Mouse (Mus musculus): Measurements from ENCODE around the gene Mrpl34. TPM values are rescaled to one million over a fixed set of nuclear protein-coding genes. Genes with fewer than 3 reads are reported as not detected.

Gene Mrpl34
- total RNA-seq, 2 experiments from 2014 or later = 67.1 to 72.5 TPM

- peak; percentile 78 to 92 for DNase-seq (ENCODE audit: extremely low spot score in 1 of 2, low spot score in 2 of 2)
- intact Hi-C loops (cut with DNase I) = no loop called here
Observed at GRCm38 (mm10) chr8:71485142-71486135, 20.7 kb downstream of the Mrpl34 start, which contains the start of gene Ano8. Gene Ano8 (minus strand): TSS chr8:71485963.

- intact Hi-C loops (cut with DNase I) = no loop called here
- DNase-seq (ENCODE audit: extremely low spot score in 1 of 2, low spot score in 2 of 2) = no peak
Observed at GRCm38 (mm10) chr8:71486136-71486529, 21.4 kb downstream of the Mrpl34 start.

GRCm38 (mm10) chr8:71487691-71488445 is 23.1 kb downstream of the Mrpl34 start, which contains the start of gene Gtpbp3:
Gene Gtpbp3 (plus strand): TSS chr8:71488103.
- peak; percentile 73 to 88 for DNase-seq (ENCODE audit: extremely low spot score in 1 of 2, low spot score in 2 of 2)
- intact Hi-C loops (cut with DNase I) = no loop called here

- intact Hi-C loops (cut with DNase I) = no loop called here
- peak; percentile 87 to 94 for DNase-seq (ENCODE audit: extremely low spot score in 1 of 2, low spot score in 2 of 2)
Observed at GRCm38 (mm10) chr8:71488454-71488853, 23.7 kb downstream of the Mrpl34 start.

GRCm38 (mm10) chr8:71495039-71495438 is 30.3 kb downstream of the Mrpl34 start:
- peak in 1 of 2 experiments; percentile 88 for DNase-seq (ENCODE audit: extremely low spot score in 1 of 2, low spot score in 2 of 2)
- intact Hi-C loops (cut with DNase I) = loop anchor here (2.0 kb wide), 1 partner anchor 26 kb away; no protein-coding TSS in a partner anchor

- no peak for DNase-seq (ENCODE audit: extremely low spot score in 1 of 2, low spot score in 2 of 2)
- intact Hi-C loops (cut with DNase I) = loop anchor here (2.0 kb wide), 1 partner anchor 25 kb away; no protein-coding TSS in a partner anchor
Observed at GRCm38 (mm10) chr8:71495811-71496210, 31.1 kb downstream of the Mrpl34 start.

- peak in 1 of 2 experiments; percentile 91 for DNase-seq (ENCODE audit: extremely low spot score in 1 of 2, low spot score in 2 of 2)
- intact Hi-C loops (cut with DNase I) = no loop called here
Observed at GRCm38 (mm10) chr8:71496481-71496880, 31.7 kb downstream of the Mrpl34 start.

- intact Hi-C loops (cut with DNase I) = no loop called here
- DNase-seq (ENCODE audit: extremely low spot score in 1 of 2, low spot score in 2 of 2) = no peak
Observed at GRCm38 (mm10) chr8:71497077-71497645, 32.4 kb downstream of the Mrpl34 start.

- DNase-seq (ENCODE audit: extremely low spot score in 1 of 2, low spot score in 2 of 2) = no peak
- intact Hi-C loops (cut with DNase I) = no loop called here
Observed at GRCm38 (mm10) chr8:71497881-71498501, 33.2 kb downstream of the Mrpl34 start.

GRCm38 (mm10) chr8:71498816-71499690 is 34.3 kb downstream of the Mrpl34 start:
- DNase-seq (ENCODE audit: extremely low spot score in 1 of 2, low spot score in 2 of 2) = no peak
- intact Hi-C loops (cut with DNase I) = no loop called here

- no peak for DNase-seq (ENCODE audit: extremely low spot score in 1 of 2, low spot score in 2 of 2)
- intact Hi-C loops (cut with DNase I) = no loop called here
Observed at GRCm38 (mm10) chr8:71504349-71504748, 39.6 kb downstream of the Mrpl34 start.

GRCm38 (mm10) chr8:71505326-71505725 is 40.6 kb downstream of the Mrpl34 start:
- no peak for DNase-seq (ENCODE audit: extremely low spot score in 1 of 2, low spot score in 2 of 2)
- intact Hi-C loops (cut with DNase I) = no loop called here

GRCm38 (mm10) chr8:71505979-71506378 is 41.2 kb downstream of the Mrpl34 start:
- intact Hi-C loops (cut with DNase I) = no loop called here
- no peak for DNase-seq (ENCODE audit: extremely low spot score in 1 of 2, low spot score in 2 of 2)

- intact Hi-C loops (cut with DNase I) = no loop called here
- peak; percentile 77 to 90 for DNase-seq (ENCODE audit: extremely low spot score in 1 of 2, low spot score in 2 of 2)
Observed at GRCm38 (mm10) chr8:71507589-71508104, 42.9 kb downstream of the Mrpl34 start.

GRCm38 (mm10) chr8:71509316-71509715 is 44.6 kb downstream of the Mrpl34 start:
- no peak for DNase-seq (ENCODE audit: extremely low spot score in 1 of 2, low spot score in 2 of 2)
- intact Hi-C loops (cut with DNase I) = no loop called here

- no peak for DNase-seq (ENCODE audit: extremely low spot score in 1 of 2, low spot score in 2 of 2)
- intact Hi-C loops (cut with DNase I) = no loop called here
Observed at GRCm38 (mm10) chr8:71511644-71512043, 46.9 kb downstream of the Mrpl34 start, which contains the start of gene Plvap. Gene Plvap (minus strand): TSS chr8:71511752.

- DNase-seq (ENCODE audit: extremely low spot score in 1 of 2, low spot score in 2 of 2) = no peak
- intact Hi-C loops (cut with DNase I) = no loop called here
Observed at GRCm38 (mm10) chr8:71513018-71513754, 48.4 kb downstream of the Mrpl34 start.
